ENCODE assay signal across 9 mouse cellular contexts in the genomic region with DNA sequence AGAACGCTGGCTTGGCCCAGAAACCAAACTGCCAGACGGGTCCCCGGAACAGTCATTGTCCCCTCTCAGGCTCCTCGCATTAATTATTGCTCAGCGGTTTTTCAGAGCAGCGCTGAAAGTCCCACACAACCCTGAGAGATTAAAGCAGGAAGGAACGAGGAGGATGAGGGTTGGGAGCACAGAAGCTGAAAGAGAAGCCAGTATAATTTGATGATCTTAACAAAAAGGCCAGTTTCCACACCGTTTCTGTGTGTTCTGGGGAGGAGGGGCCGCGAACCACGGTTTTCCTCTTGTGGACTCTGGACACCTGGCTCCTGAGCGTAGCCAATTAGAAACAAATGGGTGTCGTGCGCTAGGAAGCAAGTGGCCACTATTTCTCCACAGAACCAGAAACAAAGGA.
DNase-seq lines count a peak whose midpoint lies in the region; ATAC-seq and TF ChIP-seq lines count a peak whose summit lies in the region.
"Had no signal": no experiment of that assay in that cellular context is flagged by ENCODE, and none has a peak within 500 bp of the region (broad histone marks: within the 10 kb centered on the region; RNA-seq: fewer than 3 reads in every experiment).

No protein-coding gene starts in this region.

- no peak for ATAC-seq in heart, embryonic 11.5 days (replicated peaks; ENCODE audit: insufficient number of reproducible peaks, low FRiP score, low TSS enrichment)
- peak; percentile 40; the same call in 1 of the 2 replicates for ATAC-seq in embryonic facial prominence, embryonic 11.5 days (replicated peaks; ENCODE audit: insufficient number of reproducible peaks, low FRiP score, low TSS enrichment, low read depth)
- no peak for ATAC-seq in intestine, postnatal 0 days
- peak; percentile 34; the same call in 1 of the 2 replicates for ATAC-seq in neural tube, embryonic 12.5 days (ENCODE audit: low FRiP score, low read depth)

- DNase-seq in heart, adult 11 months, result no peak
- DNase-seq in embryonic facial prominence, embryonic 11.5 days (ENCODE audit: low spot score), result no peak
- DNase-seq in adrenal gland, adult 18-20 months (ENCODE audit: low spot score in 2 of 2), result no peak
- DNase-seq in gastrocnemius, adult 2 months, result no peak
- no peak for DNase-seq in cerebellum, adult 18-20 months
- DNase-seq: kidney, adult 8-10 months had no signal

- peak overlapping the region; percentile 65 for H3K4me2 ChIP-seq in heart, embryonic 11.5 days
- H3K4me2 ChIP-seq in embryonic facial prominence, embryonic 11.5 days (ENCODE audit: low read depth, low read length), result peak overlapping the region; percentile 54
- 0 out of 2 replicates have a peak overlapping the region, but pooled peaks have one; percentile 7 for H3K4me2 ChIP-seq in intestine, postnatal 0 days (replicated peaks; ENCODE audit: low read depth)
- H3K4me2 ChIP-seq in neural tube, embryonic 12.5 days (replicated peaks), result peak overlapping the region; percentile 61

- TF ChIP-seq CTCF in intestine, postnatal 0 days (IDR thresholded peaks at IDR 0.05; ENCODE audit: low read depth), result no peak
- TF ChIP-seq CTCF in gastrocnemius, adult 2 months (IDR thresholded peaks at IDR 0.05), result no peak

- H3K9me3 ChIP-seq in heart, embryonic 11.5 days (replicated peaks; ENCODE audit: control insufficient read depth, low read length), result no peaks in the 10 kb centered on the region
- no peaks in the 10 kb centered on the region for H3K9me3 ChIP-seq in embryonic facial prominence, embryonic 11.5 days (replicated peaks; ENCODE audit: control insufficient read depth, low read length)
- H3K9me3 ChIP-seq in intestine, postnatal 0 days (ENCODE audit: control insufficient read depth), result no peaks in the 10 kb centered on the region
- no peaks in the 10 kb centered on the region for H3K9me3 ChIP-seq in neural tube, embryonic 12.5 days

- peaks cover 18% of the 10 kb centered on the region for H3K27me3 ChIP-seq in heart, embryonic 11.5 days (ENCODE audit: control insufficient read depth, insufficient read depth, low read length)
- H3K27me3 ChIP-seq in embryonic facial prominence, embryonic 11.5 days (ENCODE audit: control insufficient read depth, insufficient read depth, low read length), result peaks cover 7% of the 10 kb centered on the region; the same call in 1 of the 2 replicates
- peaks cover 16% of the 10 kb centered on the region; the same call in 1 of the 2 replicates for H3K27me3 ChIP-seq in intestine, postnatal 0 days (replicated peaks; ENCODE audit: control insufficient read depth, insufficient read depth, low read length)
- peaks cover 15% of the 10 kb centered on the region for H3K27me3 ChIP-seq in neural tube, embryonic 12.5 days (replicated peaks)

- H3K4me3 ChIP-seq in heart, embryonic 11.5 days (ENCODE audit: low read depth, low read length), result peak overlapping the region; percentile 27
- H3K4me3 ChIP-seq in embryonic facial prominence, embryonic 11.5 days (ENCODE audit: low read depth, low read length), result peak overlapping the region; percentile 21
- H3K4me3 ChIP-seq in intestine, postnatal 0 days (ENCODE audit: low read depth, low read length), result peak overlapping the region; percentile 7; the same call in 1 of the 2 replicates
- H3K4me3 ChIP-seq in neural tube, embryonic 12.5 days, result peak overlapping the region; percentile 22; the same call in 1 of the 2 replicates
- H3K4me3 ChIP-seq in gastrocnemius, adult 2 months, result no peak overlapping the region

- 0 out of 2 replicates have a peak, but pooled peaks cover 2% of the 10 kb centered on the region for H3K4me1 ChIP-seq in heart, embryonic 11.5 days (ENCODE audit: control insufficient read depth, insufficient read depth, low read length)
- no peaks in the 10 kb centered on the region for H3K4me1 ChIP-seq in embryonic facial prominence, embryonic 11.5 days (ENCODE audit: control insufficient read depth, insufficient read depth, low read length)
- no peaks in the 10 kb centered on the region for H3K4me1 ChIP-seq in intestine, postnatal 0 days (replicated peaks; ENCODE audit: control insufficient read depth, insufficient read depth, low read length)
- peaks cover 15% of the 10 kb centered on the region for H3K4me1 ChIP-seq in neural tube, embryonic 12.5 days

- WGBS in heart, embryonic 11.5 days (ENCODE audit: insufficient replicate concordance), result 3% methylated on average over 14 of the region's 14 CpGs
- WGBS in embryonic facial prominence, embryonic 11.5 days, result 0% methylated on average over 14 of the region's 14 CpGs
- WGBS in intestine, postnatal 0 days, result 6% methylated on average over 14 of the region's 14 CpGs
- WGBS in neural tube, embryonic 12.5 days, result 1% methylated on average over 14 of the region's 14 CpGs

- no peak overlapping the region for H3K27ac ChIP-seq in heart, embryonic 11.5 days (ENCODE audit: low read depth, low read length)
- H3K27ac ChIP-seq in embryonic facial prominence, embryonic 11.5 days (replicated peaks; ENCODE audit: low read depth, low read length), result no peak overlapping the region
- H3K27ac ChIP-seq in intestine, postnatal 0 days (ENCODE audit: low read depth, low read length), result no peak overlapping the region
- no peak overlapping the region for H3K27ac ChIP-seq in neural tube, embryonic 12.5 days
- no peak overlapping the region for H3K27ac ChIP-seq in gastrocnemius, adult 2 months

- no peaks in the 10 kb centered on the region for H3K36me3 ChIP-seq in heart, embryonic 11.5 days (ENCODE audit: control insufficient read depth, insufficient read depth, low read length)
- H3K36me3 ChIP-seq in embryonic facial prominence, embryonic 11.5 days (replicated peaks; ENCODE audit: control insufficient read depth, insufficient read depth, low read depth, low read length), result no peaks in the 10 kb centered on the region
- H3K36me3 ChIP-seq in intestine, postnatal 0 days (ENCODE audit: control insufficient read depth, insufficient read depth), result no peaks in the 10 kb centered on the region
- no peaks in the 10 kb centered on the region for H3K36me3 ChIP-seq in neural tube, embryonic 12.5 days

- H3K9ac ChIP-seq in heart, embryonic 11.5 days (ENCODE audit: low read depth, low read length), result no peak overlapping the region
- no peak overlapping the region; the same call in 1 of the 2 replicates for H3K9ac ChIP-seq in embryonic facial prominence, embryonic 11.5 days (replicated peaks; ENCODE audit: low read length)
- H3K9ac ChIP-seq in intestine, postnatal 0 days (ENCODE audit: low read depth, low read length), result no peak overlapping the region
- H3K9ac ChIP-seq in neural tube, embryonic 12.5 days, result 0 out of 2 replicates have a peak overlapping the region, but pooled peaks have one; percentile 17

- intact Hi-C loops in gastrocnemius, adult 2 months (cut with DNase I), result no loop called here

Comparison
In these comparisons a context has a peak if more than half of its experiments do, and no peak if none do; other contexts are left out.
1. ATAC-seq: peak in embryonic facial prominence, embryonic 11.5 days (single experiment) and neural tube, embryonic 12.5 days (single experiment); none in heart, embryonic 11.5 days (single experiment) and intestine, postnatal 0 days (single experiment).
2. H3K4me2 ChIP-seq: peak in every context shown above with its lines; median percentile 65 in heart, embryonic 11.5 days; 61 in neural tube, embryonic 12.5 days; 54 in embryonic facial prominence, embryonic 11.5 days; 7 in intestine, postnatal 0 days.